Mouse (Mus musculus) embryonic facial prominence, embryonic 12.5 days (tissue): ENCODE measurements around the gene Opa3. TPM values are rescaled to one million over a fixed set of nuclear protein-coding genes. Genes with fewer than 3 reads are reported as not detected.

ENCODE experiments used
- ATAC-seq: fragments of 200-750 bp; cut with Nextera tagmentation; 2 replicates; pipeline ENCODE4 v1.8.0; 2017; ENCODE audit not compliant: insufficient number of reproducible peaks, insufficient read depth, low FRiP score, low TSS enrichment
- H3K27ac ChIP-seq: fragments of 300-500 bp; sonication (generic); 2 replicates; pipeline ENCODE4 v1.5.1; 2016; ENCODE audit warnings: mild to moderate bottlenecking
- H3K27me3 ChIP-seq: fragments of 300-500 bp; sonication (generic); 2 replicates; pipeline ENCODE4 v1.6.1; 2016; ENCODE audit warnings: mild to moderate bottlenecking, moderate library complexity
- H3K36me3 ChIP-seq: fragments of 300-500 bp; sonication (generic); 2 replicates; pipeline ENCODE4 v1.6.1; 2016; ENCODE audit warnings: mild to moderate bottlenecking
- H3K4me1 ChIP-seq: fragments of 300-500 bp; sonication (generic); 2 replicates; pipeline ENCODE4 v1.6.1; 2016
- H3K4me2 ChIP-seq: fragments of 300-500 bp; sonication (generic); replicated peaks from 2 replicates; pipeline ENCODE4 v1.6.1; 2016; ENCODE audit warnings: mild to moderate bottlenecking, moderate library complexity
- H3K4me3 ChIP-seq: fragments of 300-500 bp; sonication (generic); 2 replicates; pipeline ENCODE4 v1.5.1; 2016; ENCODE audit warnings: mild to moderate bottlenecking
- H3K9ac ChIP-seq: fragments of 300-500 bp; sonication (generic); 2 replicates; pipeline ENCODE4 v1.6.1; 2016; ENCODE audit warnings: mild to moderate bottlenecking, moderate library complexity
- H3K9me3 ChIP-seq: fragments of 300-500 bp; sonication (generic); 2 replicates; pipeline ENCODE4 v1.6.1; 2016; ENCODE audit warnings: mild to moderate bottlenecking, moderate library complexity
- WGBS: fragments of 180-500 bp; shearing (Covaris S2); methylation state at CpG from one replicate; pipeline ENCODE4 v1.1.7; 2016; 5-methylcytosine and 5-hydroxymethylcytosine counted together
- microRNA counts: library from miRNA; unstranded; fragments of <30 nt; microRNA quantifications from one replicate; lab custom pipeline; 2017
- microRNA-seq: library from miRNA; unstranded; fragments of <30 nt; microRNA quantifications from one replicate; pipeline ENCODE4, GENCODE M21; 2017
- polyA plus RNA-seq: library from polyadenylated mRNA; unstranded; fragments of >200 nt; fragmentation: Nextera tagmentation; extraction: Ambion mirVana; gene quantifications from 2 replicates; pipeline ENCODE4 v1.2.1, GENCODE M21; 2016

Gene Opa3
- polyA plus RNA-seq, 1 experiment from 2014 or later = 40.1 TPM

- 2% methylated on average over 48 of the region's 48 CpGs for WGBS
- H3K9ac ChIP-seq = no peak overlapping the region
- H3K4me3 ChIP-seq = peak overlapping the region; percentile 31
- peaks cover 66% of the 10 kb centered on the region for H3K27me3 ChIP-seq
- peaks cover 27% of the 10 kb centered on the region for H3K4me1 ChIP-seq
- no peaks in the 10 kb centered on the region for H3K9me3 ChIP-seq
- no peak for ATAC-seq
- peak overlapping the region; percentile 45 for H3K4me2 ChIP-seq
- no peak overlapping the region for H3K27ac ChIP-seq
- no peaks in the 10 kb centered on the region for H3K36me3 ChIP-seq
These were observed 76.6 kb downstream of the Opa3 start for GRCm38 (mm10) chr7:19304501-19305412.

GRCm38 (mm10) chr7:19305413-19305735 is 77.2 kb downstream of the Opa3 start:
- WGBS = 9% methylated on average over 6 of the region's 6 CpGs
- H3K9me3 ChIP-seq = no peaks in the 10 kb centered on the region
- no peak overlapping the region for H3K27ac ChIP-seq
- H3K4me3 ChIP-seq = peak overlapping the region; percentile 31
- no peaks in the 10 kb centered on the region for H3K36me3 ChIP-seq
- H3K4me1 ChIP-seq = peaks cover 26% of the 10 kb centered on the region
- peaks cover 66% of the 10 kb centered on the region for H3K27me3 ChIP-seq
- ATAC-seq = no peak
- H3K9ac ChIP-seq = no peak overlapping the region
- H3K4me2 ChIP-seq = peak overlapping the region; percentile 45; the same call in 1 of the 2 replicates

MicroRNAs encoded within 50 kb of the gene (microRNA counts, 519-probe panel; counts per million panel counts)
- microRNA mmu-miR-330 (lab: Ali Mortazavi, UCI) = 460 counts per million, percentile 65 among the panel's probes with 10 or more counts

Small RNAs within 50 kb of the gene (microRNA-seq; reads per million reads assigned to microRNA genes)
- gene Mir330 = 299 reads per million, percentile 66 among the genes with 10 or more reads in this experiment

Other genes with a start within 250 kb of the Opa3 start
- not detected in 2 replicates for gene Nanos2, start 240.9 kb upstream of the Opa3 start, polyA plus RNA-seq
- 7.7 and 9.8 TPM in 2 replicates for gene Mypop, start 237.1 kb upstream of the Opa3 start, polyA plus RNA-seq
- gene Irf2bp1, start 224.3 kb upstream of the Opa3 start, polyA plus RNA-seq = 47.1 and 48.6 TPM in 2 replicates
- gene Foxa3, start 204.8 kb upstream of the Opa3 start, polyA plus RNA-seq = 0.13 and 0.18 TPM in 2 replicates
- gene Sympk, start 204.0 kb upstream of the Opa3 start, polyA plus RNA-seq = 51.8 and 56.5 TPM in 2 replicates
- not detected in 2 replicates for gene Rsph6a, start 173.6 kb upstream of the Opa3 start, polyA plus RNA-seq
- gene Dmwd, start 152.1 kb upstream of the Opa3 start, polyA plus RNA-seq = 18.8 and 23.1 TPM in 2 replicates
- gene Dmpk, start 144.5 kb upstream of the Opa3 start, polyA plus RNA-seq = 17.5 and 19.1 TPM in 2 replicates
- gene Six5, start 133.7 kb upstream of the Opa3 start, polyA plus RNA-seq = 16.6 and 16.9 TPM in 2 replicates
- 3.6 and 3.8 TPM in 2 replicates for gene Gm4969, start 110.0 kb upstream of the Opa3 start, polyA plus RNA-seq
- 19.8 and 21.6 TPM in 2 replicates for gene Fbxo46, start 108.5 kb upstream of the Opa3 start, polyA plus RNA-seq
- 16.7 and 17.4 TPM in 2 replicates for gene Qpctl, start 79.0 kb upstream of the Opa3 start, polyA plus RNA-seq
- 149 and 166 TPM in 2 replicates for gene Snrpd2, start 78.6 kb upstream of the Opa3 start, polyA plus RNA-seq
- 0.54 and 0.84 TPM in 2 replicates for gene Gipr, start 62.2 kb upstream of the Opa3 start, polyA plus RNA-seq
- 4.5 and 4.9 TPM in 2 replicates for gene Eml2, start 51.9 kb upstream of the Opa3 start, polyA plus RNA-seq
- gene Gpr4, start 15.8 kb upstream of the Opa3 start, polyA plus RNA-seq = 1.4 and 1.7 TPM in 2 replicates
- gene Vasp, start 43.5 kb downstream of the Opa3 start, polyA plus RNA-seq = 68.2 and 69.3 TPM in 2 replicates
- gene Ppm1n, start 51.7 kb downstream of the Opa3 start, polyA plus RNA-seq = 0.18 TPM in 1 of 2 replicates, not detected in the other
- gene Rtn2, start 54.3 kb downstream of the Opa3 start, polyA plus RNA-seq = 17.9 and 21.4 TPM in 2 replicates
- 0.05 TPM in 1 of 2 replicates, not detected in the other for gene Fosb, start 81.7 kb downstream of the Opa3 start, polyA plus RNA-seq
- gene Ercc1, start 116.4 kb downstream of the Opa3 start, polyA plus RNA-seq = 92.3 and 94.5 TPM in 2 replicates
- 27.1 and 28.0 TPM in 2 replicates for gene Cd3eap, start 131.1 kb downstream of the Opa3 start, polyA plus RNA-seq
- 7.3 and 8.1 TPM in 2 replicates for gene Ppp1r13l, start 131.4 kb downstream of the Opa3 start, polyA plus RNA-seq
- 19.9 and 23.2 TPM in 2 replicates for gene Ercc2, start 153.7 kb downstream of the Opa3 start, polyA plus RNA-seq
- gene Klc3, start 175.8 kb downstream of the Opa3 start, polyA plus RNA-seq = 10.6 and 10.7 TPM in 2 replicates
- gene Ckm, start 176.4 kb downstream of the Opa3 start, polyA plus RNA-seq = 0.52 TPM in 1 of 2 replicates, not detected in the other
- gene Mark4, start 230.5 kb downstream of the Opa3 start, polyA plus RNA-seq = 16.3 and 17.9 TPM in 2 replicates
- 1.0 and 1.8 TPM in 2 replicates for gene Exoc3l2, start 235.0 kb downstream of the Opa3 start, polyA plus RNA-seq